Mouse (Mus musculus) CH12.LX (cell line): Measurements from ENCODE around the gene Brd4. TPM values are rescaled to one million over a fixed set of nuclear protein-coding genes. Genes with fewer than 3 reads are reported as not detected.

ENCODE experiments used
- DNase-seq: peaks from one replicate; pipeline ENCODE4 v3.0.0-alpha.2; 2013; ENCODE audit errors: extremely low read depth
- H3K27ac ChIP-seq: 2 replicates; pipeline ENCODE4 v1.5.1; 2012; ENCODE audit warnings: low read depth, mild to moderate bottlenecking, control low read depth, moderate library complexity; ENCODE audit not compliant: insufficient read depth
- H3K27me3 ChIP-seq: replicated peaks from 2 replicates; pipeline ENCODE3; 2012; ENCODE audit warnings: inconsistent platforms
- H3K36me3 ChIP-seq, 2 experiments: replicated peaks in 1 of 2; 2 replicates each; pipeline versions ENCODE3 to v1.6.1; 2012; ENCODE audit warnings: inconsistent platforms in 1 of 2, low read length in 1 of 2, mild to moderate bottlenecking in 1 of 2, mixed read lengths in 1 of 2, moderate library complexity in 1 of 2; ENCODE audit not compliant: control insufficient read depth in 1 of 2, insufficient read depth in 1 of 2
- H3K4me1 ChIP-seq, 2 experiments: 2 replicates each; pipeline ENCODE4 v1.6.1; 2012; ENCODE audit warnings: inconsistent platforms in 1 of 2, moderate library complexity in 1 of 2; ENCODE audit not compliant: insufficient read depth in 2 of 2, control insufficient read depth in 1 of 2
- H3K4me2 ChIP-seq: 2 replicates; pipeline ENCODE4 v1.6.1; 2012; ENCODE audit warnings: low read depth, mild to moderate bottlenecking, control low read depth; ENCODE audit not compliant: poor library complexity, insufficient read depth, severe bottlenecking
- H3K4me3 ChIP-seq, 3 experiments: fragments of 150-350 bp in 1 of 3; sonication (generic) in 1 of 3; replicated peaks in 1 of 3; 2 replicates each; pipeline versions ENCODE3 to v1.5.1; 2011 to 2012; ENCODE audit warnings: low read depth in 2 of 3, low read length in 2 of 3, mild to moderate bottlenecking in 2 of 3, moderate library complexity in 2 of 3, control low read depth in 1 of 3, improper control_type of control experiment in 1 of 3, inconsistent platforms in 1 of 3, mixed read lengths in 1 of 3; ENCODE audit not compliant: poor library complexity in 1 of 3
- H3K79me2 ChIP-seq: replicated peaks from 2 replicates; pipeline ENCODE4 v1.6.1; 2012; ENCODE audit warnings: mild to moderate bottlenecking, moderate library complexity; ENCODE audit not compliant: control insufficient read depth, poor library complexity, insufficient read depth, severe bottlenecking; ENCODE audit errors: extremely low read depth
- H3K9ac ChIP-seq: 2 replicates; pipeline ENCODE4 v1.6.1; 2012; ENCODE audit warnings: low read depth, mild to moderate bottlenecking, control low read depth, moderate library complexity; ENCODE audit not compliant: insufficient read depth
- H3K9me3 ChIP-seq: replicated peaks from 2 replicates; pipeline ENCODE3; 2012; ENCODE audit warnings: low read length, inconsistent platforms, mixed read lengths
- CHD1 ChIP-seq: IDR thresholded peaks from 2 replicates; pipeline ENCODE4 v1.6.1; 2012; ENCODE audit warnings: low read depth, low read length, improper control_type of control experiment, inconsistent platforms
- CTCF ChIP-seq, 2 experiments: IDR thresholded peaks in 1 of 2; conservative IDR thresholded peaks in 1 of 2; 2 replicates each; pipeline ENCODE4 v1.5.1; 2011 to 2012; ENCODE audit warnings: low read depth in 2 of 2, low read length in 2 of 2, improper control_type of control experiment in 1 of 2, inconsistent platforms in 1 of 2, mild to moderate bottlenecking in 1 of 2, moderate library complexity in 1 of 2
- ELF1 ChIP-seq: IDR thresholded peaks from 2 replicates; pipeline ENCODE4 v1.6.1; 2014; ENCODE audit warnings: low read depth, mild to moderate bottlenecking, inconsistent platforms, low read length, improper control_type of control experiment
- EP300 ChIP-seq: IDR thresholded peaks from 2 replicates; pipeline ENCODE4 v1.6.1; 2011; ENCODE audit warnings: low read length, improper control_type of control experiment
- GABPA ChIP-seq: IDR thresholded peaks from 2 replicates; pipeline ENCODE4 v1.6.1; 2012; ENCODE audit warnings: low read depth, low read length, improper control_type of control experiment, inconsistent platforms; ENCODE audit not compliant: insufficient replicate concordance
- HCFC1 ChIP-seq: IDR thresholded peaks from 2 replicates; pipeline ENCODE4 v1.6.1; 2012; ENCODE audit warnings: low read depth, mild to moderate bottlenecking, inconsistent platforms, low read length, improper control_type of control experiment
- JUN ChIP-seq: IDR thresholded peaks from 2 replicates; pipeline ENCODE4 v1.6.1; 2011; ENCODE audit warnings: low read depth, mild to moderate bottlenecking, low read length, improper control_type of control experiment, moderate library complexity; ENCODE audit not compliant: insufficient read depth
- MAFK ChIP-seq: IDR thresholded peaks from 2 replicates; pipeline ENCODE4 v1.6.1; 2011; ENCODE audit warnings: low read length, improper control_type of control experiment; ENCODE audit not compliant: insufficient replicate concordance
- MAX ChIP-seq: IDR thresholded peaks from 2 replicates; pipeline ENCODE4 v1.6.1; 2011; ENCODE audit warnings: low read length, improper control_type of control experiment
- NRF1 ChIP-seq: IDR thresholded peaks from 2 replicates; pipeline ENCODE4 v1.6.1; 2014; ENCODE audit warnings: low read depth, mild to moderate bottlenecking, inconsistent platforms, low read length, improper control_type of control experiment, moderate library complexity
- PAX5 ChIP-seq: IDR thresholded peaks from 2 replicates; pipeline ENCODE4 v1.6.1; 2012; ENCODE audit warnings: low read length, inconsistent platforms, mixed read lengths
- POLR2A ChIP-seq: IDR thresholded peaks from 2 replicates; pipeline ENCODE4 v1.6.1; 2011; ENCODE audit warnings: low read depth, mild to moderate bottlenecking, improper control_type of control experiment, low read length
- POLR2AphosphoS2 ChIP-seq: IDR thresholded peaks from 2 replicates; pipeline ENCODE4 v1.6.1; 2011; ENCODE audit warnings: low read depth, low read length, improper control_type of control experiment
- RCOR1 ChIP-seq: conservative IDR thresholded peaks from 2 replicates; pipeline ENCODE4 v1.6.1; 2012; ENCODE audit warnings: low read depth, mild to moderate bottlenecking, inconsistent platforms, low read length, improper control_type of control experiment
- SMC3 ChIP-seq: IDR thresholded peaks from 2 replicates; pipeline ENCODE4 v1.6.1; 2011; ENCODE audit warnings: low read depth, low read length, improper control_type of control experiment
- TBP ChIP-seq: conservative IDR thresholded peaks from 2 replicates; pipeline ENCODE4 v1.6.1; 2011; ENCODE audit warnings: low read depth, low read length, improper control_type of control experiment
- UBTF ChIP-seq: IDR thresholded peaks from 2 replicates; pipeline ENCODE4 v1.6.1; 2012; ENCODE audit warnings: low read depth, mild to moderate bottlenecking, inconsistent platforms, low read length, improper control_type of control experiment, moderate library complexity
- USF1 ChIP-seq: IDR thresholded peaks from 2 replicates; pipeline ENCODE4 v1.6.1; 2014; ENCODE audit warnings: low read depth, mild to moderate bottlenecking, inconsistent platforms, low read length, improper control_type of control experiment
- USF2 ChIP-seq: conservative IDR thresholded peaks from 2 replicates; pipeline ENCODE4 v1.6.1; 2011; ENCODE audit warnings: low read depth, low read length, improper control_type of control experiment
- ZC3H11A ChIP-seq: IDR thresholded peaks from 2 replicates; pipeline ENCODE4 v1.6.1; 2012; ENCODE audit warnings: low read depth, mild to moderate bottlenecking, inconsistent platforms, low read length, improper control_type of control experiment
- ZKSCAN1 ChIP-seq: IDR thresholded peaks from 2 replicates; pipeline ENCODE4 v1.6.1; 2012; ENCODE audit warnings: low read depth, inconsistent platforms, low read length, improper control_type of control experiment, borderline replicate concordance
- ZMIZ1 ChIP-seq: IDR thresholded peaks from 2 replicates; pipeline ENCODE4 v1.6.1; 2012; ENCODE audit warnings: low read depth, mild to moderate bottlenecking, inconsistent platforms, low read length, improper control_type of control experiment
- dilution Hi-C: fragments of 300-500 bp; cut with MboI; formaldehyde crosslinking; loops from 2 replicates; pipeline ENCODE4 v1.14.3; 2020; ENCODE audit warnings: low sequenced_read_pairs; ENCODE audit not compliant: extremely low pct_unique_long_range_greater_than_20kb, extremely low pct_ligation_motif_present
- in situ Hi-C: fragments of 300-500 bp; cut with MboI; formaldehyde crosslinking; loops from 3 replicates; pipeline ENCODE4 v1.14.3; 2019; ENCODE audit warnings: low sequenced_read_pairs, low pct_ligation_motif_present, low pct_unique_long_range_greater_than_20kb, mixed read lengths
- polyA plus RNA-seq: library from polyadenylated mRNA; unstranded; fragments of >175 nt; gene quantifications from 2 replicates; pipeline ENCODE4 v1.2.1, GENCODE M21; 2012; ENCODE audit warnings: low read depth; ENCODE audit not compliant: insufficient read length
- total RNA-seq, 2 experiments: library from RNA; depleted of rRNA; stranded (reverse); fragments of 300-350 nt in 1 of 2; fragments of >200 nt in 1 of 2; gene quantifications; 2 replicates each; pipeline ENCODE4 v1.2.3; 2012 to 2014

Gene Brd4
- total and polyA plus RNA-seq, 3 experiments: 6.3 to 68.5 (median 19.1) TPM

DNA sequence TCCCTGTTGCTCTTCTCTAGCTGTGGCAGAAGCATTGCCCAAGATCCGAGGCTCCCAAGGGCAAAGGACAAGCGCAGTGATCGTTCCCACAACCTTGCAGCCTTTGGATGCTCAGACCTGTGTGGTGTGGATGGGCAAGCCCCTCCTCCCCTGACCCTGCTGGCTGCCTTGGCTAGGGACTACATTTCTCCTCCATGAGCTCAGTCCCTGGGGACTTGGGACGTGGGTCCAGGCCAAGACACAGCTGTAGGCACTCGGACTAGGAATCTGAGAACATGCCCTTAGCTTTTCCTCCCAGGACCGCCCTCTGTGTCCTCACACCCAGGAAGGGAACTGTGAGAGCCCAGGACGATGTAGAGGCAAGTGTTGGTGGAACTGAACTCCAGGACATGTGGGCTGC lies 111.4 kb downstream of the Brd4 start:
- Histone ChIP-seq H3K4me2 (no peak overlapping the region), H3K9me3 (no peaks in the 10 kb centered on the region), H3K36me3 (no peaks in the 10 kb centered on the region), H3K27ac (no peak overlapping the region), H3K4me3 (no peak overlapping the region), H3K79me2 (no peaks in the 10 kb centered on the region), H3K4me1 (no peaks in the 10 kb centered on the region), H3K27me3 (peaks cover 4% of the 10 kb centered on the region), H3K9ac (no peak overlapping the region)
- no peak for TF ChIP-seq NRF1
- TF ChIP-seq RCOR1: no peak
- TF ChIP-seq ZC3H11A: no peak
- no peak for TF ChIP-seq HCFC1
- no peak for TF ChIP-seq MAX
- TF ChIP-seq SMC3: no peak
- no peak for TF ChIP-seq GABPA
- TF ChIP-seq CHD1: no peak
- TF ChIP-seq ZMIZ1: no peak
- DNase-seq: no peak
- dilution Hi-C loops (no loop called here), in situ Hi-C loops (no loop called here)

DNA sequence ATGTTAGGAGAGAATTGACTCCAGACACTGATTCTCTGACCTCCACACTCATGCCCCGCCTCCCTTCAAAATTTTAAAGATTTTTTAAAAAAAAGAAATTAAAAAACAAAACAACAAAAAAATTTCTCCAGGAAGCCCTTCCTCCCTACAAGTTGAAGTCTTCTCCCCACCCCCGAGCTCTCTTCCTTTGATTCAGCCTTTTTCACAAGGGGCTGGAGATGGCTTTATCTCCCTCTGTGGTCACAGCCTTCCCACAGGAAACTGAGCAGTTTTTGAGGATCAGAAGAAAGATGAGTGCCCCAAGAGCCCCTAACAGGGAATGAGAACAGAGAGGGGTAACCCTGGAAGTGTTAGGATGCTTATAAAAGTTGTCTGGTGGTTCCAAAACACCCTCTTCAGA lies 112.0 kb downstream of the Brd4 start:
- Histone ChIP-seq H3K27ac (no peak overlapping the region), H3K9ac (no peak overlapping the region), H3K9me3 (no peaks in the 10 kb centered on the region), H3K4me1 (no peaks in the 10 kb centered on the region), H3K4me2 (no peak overlapping the region), H3K79me2 (no peaks in the 10 kb centered on the region), H3K4me3 (no peak overlapping the region)
- dilution Hi-C loops: no loop called here
- in situ Hi-C loops: no loop called here
- TF ChIP-seq UBTF: no peak
- no peak for TF ChIP-seq TBP
- TF ChIP-seq MAFK: no peak
- TF ChIP-seq USF1: no peak
- no peak for TF ChIP-seq JUN
- TF ChIP-seq HCFC1: no peak
- no peak for TF ChIP-seq PAX5
- no peak for TF ChIP-seq EP300
- TF ChIP-seq SMC3: no peak
- TF ChIP-seq ZC3H11A: no peak
- no peak for TF ChIP-seq POLR2A
- no peak for TF ChIP-seq ZKSCAN1
- TF ChIP-seq ELF1: no peak
- no peak for TF ChIP-seq NRF1
- TF ChIP-seq USF2: no peak
- TF ChIP-seq ZMIZ1: no peak
- TF ChIP-seq CTCF (conservative IDR thresholded peaks at IDR 0.05 in 1 of 2, IDR thresholded peaks at IDR 0.05 in 1 of 2; ENCODE audit: low read depth in 2 of 2, low read length in 2 of 2): no peak
- no peak for TF ChIP-seq POLR2AphosphoS2
- TF ChIP-seq, all 38 proteins: peak for 0
- H3K27me3 ChIP-seq: peaks cover 4% of the 10 kb centered on the region
- H3K36me3 ChIP-seq: no peaks in the 10 kb centered on the region
- no peak for DNase-seq
